Mouse (Mus musculus): ENCODE measurements around the gene Glyr1.

DNA sequence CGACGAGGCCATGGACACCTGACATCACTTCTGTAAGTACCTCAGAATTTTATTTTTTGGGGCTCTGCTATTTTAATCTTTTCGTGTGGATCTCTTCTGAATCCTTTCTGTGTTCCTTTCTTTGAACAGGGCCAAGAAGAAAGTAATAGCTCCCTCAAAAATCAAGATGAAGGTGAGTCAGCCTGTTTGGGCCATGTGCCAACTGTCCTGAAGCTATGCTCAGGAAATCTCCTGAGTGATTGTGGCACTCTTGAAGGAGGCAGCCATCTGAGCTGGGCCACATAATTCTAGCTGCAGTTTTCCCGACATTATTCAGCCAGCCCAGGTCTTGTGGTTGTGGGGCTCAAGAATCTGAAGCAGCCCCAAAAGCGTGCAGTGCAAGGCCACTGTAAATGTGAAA, 24.7 kb upstream of the Glyr1 start:
- no peak for TF ChIP-seq POLR2A (IDR thresholded peaks at IDR 0.05; ENCODE audit: low read depth, low read length)
- TF ChIP-seq CTCF (conservative IDR thresholded peaks at IDR 0.05; ENCODE audit: insufficient read depth, insufficient read length, low read depth, low read length): no peak

Measured in kidney, adult 2 months (tissue).